Mouse (Mus musculus): ENCODE results near the gene Dok5. TPM values are rescaled to one million over a fixed set of nuclear protein-coding genes. Genes with fewer than 3 reads are reported as not detected.

Gene Dok5
- total RNA-seq, 2 experiments from 2014 or later, result 50.9 to 51.1 TPM

DNA sequence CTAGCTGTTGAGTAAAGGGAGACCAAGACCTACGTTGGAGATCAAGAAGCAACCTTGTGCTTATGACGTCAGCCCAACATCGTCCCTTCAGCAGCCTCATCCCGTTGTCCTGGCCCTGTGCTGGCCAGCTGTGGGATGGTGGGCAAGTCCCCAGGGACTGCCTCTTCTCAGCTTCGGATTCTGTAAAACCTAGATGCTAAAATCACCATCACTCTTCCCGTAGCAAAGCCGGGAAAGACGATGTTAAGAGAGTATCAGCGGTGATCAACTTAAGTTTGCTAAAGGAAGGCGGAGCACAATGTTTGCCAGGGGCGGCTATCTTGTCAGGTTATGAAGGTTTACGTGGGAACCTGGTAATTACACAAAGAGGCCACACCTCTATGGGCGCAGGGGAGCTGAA is 826 bp upstream of the Dok5 start:
- no peak for DNase-seq (ENCODE audit: low spot score in 2 of 2)
- intact Hi-C loops (cut with DNase I), result no loop called here

DNA sequence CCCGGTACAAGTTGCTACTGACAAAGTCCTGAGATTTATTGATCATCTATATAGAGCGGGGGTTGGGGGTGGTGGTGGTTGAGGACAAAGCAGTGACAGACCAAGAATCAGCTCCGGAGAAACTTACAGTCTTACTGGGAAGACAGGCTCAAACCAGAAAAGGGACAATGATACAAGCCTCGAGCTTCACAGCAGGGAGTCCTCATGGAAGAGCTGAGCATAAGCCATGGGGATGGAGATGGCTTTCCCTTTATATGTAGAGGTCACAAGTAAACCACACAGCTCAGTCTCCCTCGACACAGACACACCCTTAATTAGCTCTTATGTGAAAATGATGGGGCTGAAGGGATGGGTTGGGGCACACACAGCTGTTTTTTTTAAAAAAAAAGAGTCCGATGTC is 402 bp upstream of the Dok5 start:
- DNase-seq (ENCODE audit: low spot score in 2 of 2), result no peak
- intact Hi-C loops (cut with DNase I), result no loop called here

DNA sequence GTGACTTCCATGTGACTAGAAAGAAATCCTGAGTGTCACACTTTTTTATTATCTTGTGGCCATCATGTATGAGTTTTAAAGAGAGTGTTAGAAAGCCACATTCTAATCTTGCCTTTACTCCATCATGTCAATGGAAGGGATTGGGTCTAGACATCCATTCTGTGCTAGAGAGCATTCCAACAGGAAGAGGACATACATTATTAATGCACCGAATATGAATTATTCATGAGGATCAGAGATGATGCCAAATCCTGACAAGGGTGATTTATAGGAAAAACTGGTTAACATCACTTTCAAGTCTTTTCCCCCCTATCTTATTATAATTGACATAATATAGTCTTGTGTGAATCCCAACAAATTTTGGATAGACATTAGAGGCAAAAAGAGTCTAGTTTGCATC is 2.1 kb downstream of the Dok5 start:
- no peak for DNase-seq (ENCODE audit: low spot score in 2 of 2)
- intact Hi-C loops (cut with DNase I), result no loop called here

DNA sequence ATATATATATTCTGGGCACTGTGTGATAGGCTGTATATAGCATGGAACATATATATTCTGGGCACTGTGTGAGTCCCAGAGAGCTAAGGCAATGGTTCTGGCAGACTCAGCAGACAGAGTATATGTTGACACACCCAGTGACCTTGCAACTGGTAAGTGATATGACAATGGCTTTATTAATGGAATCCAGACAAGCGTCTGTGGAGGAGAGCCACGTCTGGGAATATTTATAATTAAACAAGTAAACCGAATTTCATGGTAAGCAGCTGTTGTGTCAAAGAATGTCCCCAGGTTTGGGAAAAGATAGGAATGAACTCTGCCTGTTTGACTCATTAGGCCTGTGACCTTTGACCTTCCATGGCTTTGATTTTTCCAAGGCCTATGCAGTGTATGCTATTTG is 2.8 kb downstream of the Dok5 start:
- intact Hi-C loops (cut with DNase I), result no loop called here
- no peak for DNase-seq (ENCODE audit: low spot score in 2 of 2)

DNA sequence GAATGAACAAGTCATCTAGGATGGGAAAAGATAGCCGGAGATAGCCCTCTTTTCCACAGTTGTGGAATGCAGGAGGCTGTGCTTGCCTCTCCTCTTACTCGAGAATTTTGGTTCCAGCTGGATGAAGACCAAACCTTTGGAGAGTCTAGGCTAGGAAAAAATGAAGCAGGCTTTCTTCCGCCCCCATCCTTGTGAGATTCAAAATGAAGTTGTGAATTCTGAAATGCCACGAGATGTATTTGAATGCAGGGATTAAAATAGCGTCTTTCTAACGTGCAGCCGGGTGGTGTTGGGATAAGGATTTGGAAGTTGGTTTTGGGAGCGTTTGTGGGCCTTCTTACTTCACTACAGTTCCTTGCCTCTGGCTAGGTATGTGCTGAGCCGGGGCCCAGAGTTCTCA is 6.8 kb downstream of the Dok5 start:
- intact Hi-C loops (cut with DNase I), result loop anchor here (2.0 to 5.0 kb wide), 2 partner anchors 28 to 109 kb away; no protein-coding TSS in a partner anchor

DNA sequence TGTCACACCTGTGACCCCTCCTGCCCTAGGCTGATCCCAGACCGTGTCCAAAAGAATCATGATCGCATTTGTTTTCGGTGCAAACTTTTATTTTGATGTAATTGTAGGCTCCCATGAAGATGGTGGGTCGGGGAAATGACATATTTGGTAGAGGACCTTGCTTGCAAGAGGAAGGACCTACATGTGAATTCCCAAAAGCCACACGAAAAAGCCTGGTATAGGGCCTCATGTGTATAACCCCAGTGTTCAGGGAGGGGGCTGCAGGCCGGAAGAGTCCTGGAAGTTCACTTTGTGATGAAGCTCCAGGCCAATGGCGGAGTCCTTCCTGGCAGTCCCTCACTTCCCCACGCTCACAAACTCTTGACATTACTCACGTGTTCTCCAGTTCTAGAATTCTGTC is 7.3 kb downstream of the Dok5 start:
- no peak for DNase-seq (ENCODE audit: low spot score in 2 of 2)
- intact Hi-C loops (cut with DNase I), result loop anchor here (2.0 to 5.0 kb wide), 2 partner anchors 28 to 108 kb away; no protein-coding TSS in a partner anchor

More for the DNA sequence above, 6.8 kb downstream of the Dok5 start:
- DNase-seq (ENCODE audit: low spot score in 2 of 2), result peak; percentile 72 to 84

DNA sequence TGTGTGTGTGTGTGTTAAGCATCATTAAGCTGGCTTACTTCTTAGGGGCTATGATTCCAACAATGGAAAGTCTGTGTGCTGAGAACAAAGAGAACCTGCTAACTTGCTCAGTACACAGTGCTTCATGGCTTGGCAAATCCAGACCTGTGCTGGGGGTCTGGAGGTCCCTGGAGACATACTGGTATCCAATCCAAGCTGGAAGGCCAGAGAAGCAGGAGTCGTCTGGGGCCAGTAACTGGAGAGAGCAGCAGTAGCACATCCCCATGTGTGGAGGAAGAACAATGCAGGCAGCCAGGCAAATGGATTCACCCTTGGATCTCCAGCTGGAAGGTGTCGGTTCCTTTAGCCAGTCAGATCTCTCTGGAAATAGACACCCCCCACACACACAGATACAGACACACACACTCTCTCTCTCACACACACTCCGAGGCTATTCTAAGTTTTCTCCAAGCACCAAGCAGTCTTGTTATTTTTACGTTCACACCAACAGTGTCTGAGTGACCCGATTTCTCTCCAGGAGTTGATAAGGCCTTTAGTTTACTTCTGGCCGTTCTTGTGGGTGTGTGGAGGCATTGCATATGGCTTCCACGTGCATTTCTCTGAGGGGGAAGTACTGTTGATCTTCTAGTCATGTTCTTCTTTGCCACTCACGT is 8.2 kb downstream of the Dok5 start:
- no peak for DNase-seq (ENCODE audit: low spot score in 2 of 2)
- intact Hi-C loops (cut with DNase I), result loop anchor here (2.0 to 5.0 kb wide), 2 partner anchors 27 to 107 kb away; no protein-coding TSS in a partner anchor

DNA sequence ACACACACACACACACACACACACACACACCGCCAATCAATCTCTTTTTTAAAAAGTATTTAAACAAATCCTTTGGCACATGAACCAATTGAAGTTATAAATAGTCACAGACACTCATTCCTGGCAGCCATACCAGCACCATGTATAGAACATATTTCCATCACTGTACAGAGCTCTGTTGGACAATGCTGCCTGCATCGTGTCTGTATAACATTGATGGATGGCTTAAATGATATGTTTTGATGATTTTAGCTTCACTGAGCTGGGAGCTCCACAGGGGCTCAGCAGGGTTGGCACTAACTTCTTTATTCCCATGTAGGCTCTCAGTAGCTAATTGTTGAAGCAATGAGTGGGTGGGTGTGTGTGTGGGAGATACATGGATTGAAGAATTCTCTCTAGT is 11.9 kb downstream of the Dok5 start:
- intact Hi-C loops (cut with DNase I), result no loop called here

DNA sequence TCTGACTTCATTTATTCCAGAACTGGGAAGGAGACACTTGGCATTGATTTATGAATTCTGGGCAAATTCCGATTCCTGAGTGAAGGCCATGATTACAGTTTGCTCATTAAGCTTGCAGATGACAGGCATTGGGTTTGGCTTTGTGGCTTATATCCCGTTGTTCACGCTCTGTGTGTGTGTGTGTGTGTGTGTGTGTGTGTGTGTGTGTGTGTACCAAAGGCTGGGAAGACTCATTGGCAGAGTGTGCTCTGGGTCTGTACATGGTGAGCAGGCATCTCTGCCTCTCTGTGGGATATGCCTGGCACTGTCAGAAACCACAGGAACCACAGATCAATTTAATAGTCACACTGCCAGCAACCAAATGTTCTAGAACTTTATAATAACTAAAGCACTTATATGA is 17.3 kb downstream of the Dok5 start:
- no peak for DNase-seq (ENCODE audit: low spot score in 2 of 2)
- intact Hi-C loops (cut with DNase I), result no loop called here

More for the DNA sequence above, 11.9 kb downstream of the Dok5 start:
- DNase-seq (ENCODE audit: low spot score in 2 of 2), result no peak

DNA sequence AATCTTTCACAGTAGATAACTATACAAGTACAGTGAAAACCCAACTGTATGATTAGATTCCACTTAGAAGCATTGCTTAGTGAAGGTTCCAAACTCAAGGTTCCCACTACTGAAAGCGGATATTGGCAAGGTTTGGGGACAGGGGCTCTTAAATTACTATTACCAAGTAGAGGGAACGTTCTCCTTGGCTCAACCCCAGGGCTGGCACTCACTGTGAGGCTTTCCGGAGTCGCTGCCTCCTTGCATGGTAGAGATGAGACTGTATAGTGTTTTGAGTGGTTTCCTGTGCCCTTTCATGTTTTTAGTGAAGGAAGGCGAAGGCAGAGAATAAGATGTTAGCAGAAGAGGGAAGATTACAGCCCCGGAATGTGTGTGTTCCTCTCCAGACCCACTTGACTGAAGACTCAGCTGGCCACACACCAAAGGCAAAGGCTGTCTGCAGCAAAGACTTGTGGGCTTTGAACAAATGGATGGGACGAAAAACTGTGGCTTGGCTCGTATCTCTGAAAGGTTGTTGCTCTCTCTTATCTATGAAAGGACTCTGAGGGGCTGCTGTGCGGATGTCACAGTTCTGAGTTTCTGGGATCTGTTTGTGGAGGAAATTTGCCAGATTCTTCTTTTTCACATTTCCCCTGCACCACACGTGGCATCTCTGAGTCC is 20.7 kb downstream of the Dok5 start:
- intact Hi-C loops (cut with DNase I), result no loop called here
- no peak for DNase-seq (ENCODE audit: low spot score in 2 of 2)

DNA sequence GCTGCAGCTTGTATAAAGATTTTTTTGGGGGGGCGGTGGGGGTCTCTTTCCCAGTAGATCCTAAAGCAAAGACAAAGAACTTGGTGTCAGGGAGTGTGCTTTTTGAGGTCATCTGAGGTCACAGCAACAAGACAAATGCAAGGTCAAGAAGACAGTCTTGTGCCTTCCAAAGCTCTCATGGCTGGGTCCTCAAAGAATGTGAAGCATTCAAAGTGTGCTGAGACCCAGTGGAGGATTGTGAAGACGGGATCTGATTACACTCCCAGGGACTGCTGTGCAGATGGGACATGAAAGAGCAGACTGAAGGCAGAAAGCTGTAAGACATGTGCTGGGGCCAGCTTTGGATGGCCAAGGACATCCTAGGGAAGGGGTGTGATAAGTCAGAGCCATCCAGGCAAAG is 24.2 kb downstream of the Dok5 start:
- DNase-seq (ENCODE audit: low spot score in 2 of 2), result no peak
- intact Hi-C loops (cut with DNase I), result no loop called here

DNA sequence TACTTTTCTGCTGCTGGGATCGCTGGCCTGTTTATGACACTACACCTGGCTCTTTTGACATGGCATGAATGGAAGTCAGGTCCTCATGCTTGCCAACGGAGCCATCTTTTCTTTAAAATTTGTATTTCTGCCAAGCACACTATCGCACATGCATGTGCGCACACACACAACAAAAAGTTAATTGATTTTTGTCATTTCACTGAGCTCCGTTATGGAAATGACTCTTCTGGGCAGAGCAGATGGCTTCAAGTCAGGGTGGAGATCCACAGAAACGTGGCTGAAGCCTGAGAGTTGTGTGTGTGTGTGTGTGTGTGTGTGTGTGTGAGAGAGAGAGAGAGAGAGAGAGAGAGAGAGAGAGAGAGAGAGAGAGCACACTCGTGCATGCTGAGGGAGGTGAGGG is 25.1 kb downstream of the Dok5 start:
- intact Hi-C loops (cut with DNase I), result no loop called here
- DNase-seq (ENCODE audit: low spot score in 2 of 2), result no peak

DNA sequence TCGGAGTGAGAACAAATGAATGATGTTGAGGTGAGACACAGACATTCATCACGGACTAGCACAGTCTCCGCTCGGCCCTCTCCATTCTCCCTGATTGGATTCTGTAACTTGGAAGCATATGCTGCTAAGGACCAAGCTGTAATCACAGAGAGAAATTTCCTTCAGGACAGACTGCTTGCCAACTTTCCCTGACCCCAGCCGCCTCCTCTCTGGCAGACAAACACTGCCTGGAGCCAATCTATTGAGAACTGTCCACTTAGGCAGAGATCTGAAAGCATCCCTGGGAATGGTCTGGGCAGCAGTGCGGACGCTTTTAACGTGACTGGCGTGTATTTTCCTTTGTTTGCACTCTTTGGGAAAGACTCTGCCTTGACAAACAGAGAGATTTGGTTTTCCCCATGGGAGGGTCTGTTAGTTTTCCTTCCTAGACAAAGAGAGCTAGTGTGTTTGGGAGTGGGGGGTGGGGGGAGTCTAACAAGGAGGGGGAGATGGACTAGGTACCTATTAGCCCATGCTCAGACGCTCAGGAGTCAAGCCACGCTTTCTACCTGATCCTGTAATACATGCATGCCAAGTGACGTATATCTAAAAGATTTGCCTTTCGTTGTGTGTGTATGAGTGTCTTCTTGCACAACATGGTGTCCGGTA is 25.7 kb downstream of the Dok5 start:
- intact Hi-C loops (cut with DNase I), result no loop called here
- DNase-seq (ENCODE audit: low spot score in 2 of 2), result no peak

DNA sequence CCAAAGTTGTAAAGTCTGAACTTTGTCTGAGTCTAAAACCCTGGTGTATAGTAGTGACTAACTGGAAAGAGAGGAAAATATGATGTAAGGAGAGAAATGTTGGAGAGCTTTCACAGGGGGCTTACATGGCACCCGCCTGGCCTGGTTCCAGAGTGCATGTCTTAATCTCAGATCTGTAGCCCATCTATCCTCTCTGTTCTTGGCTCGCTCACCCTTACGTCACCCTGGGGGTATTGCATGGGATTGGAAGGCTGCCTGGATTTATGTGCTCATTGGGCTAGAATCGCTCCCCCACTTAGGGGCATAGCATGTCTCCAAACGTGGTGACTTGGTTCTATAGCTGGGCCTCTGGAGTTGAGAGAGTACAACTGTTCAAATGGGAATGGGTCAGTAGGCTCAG is 26.6 kb downstream of the Dok5 start:
- intact Hi-C loops (cut with DNase I), result no loop called here

DNA sequence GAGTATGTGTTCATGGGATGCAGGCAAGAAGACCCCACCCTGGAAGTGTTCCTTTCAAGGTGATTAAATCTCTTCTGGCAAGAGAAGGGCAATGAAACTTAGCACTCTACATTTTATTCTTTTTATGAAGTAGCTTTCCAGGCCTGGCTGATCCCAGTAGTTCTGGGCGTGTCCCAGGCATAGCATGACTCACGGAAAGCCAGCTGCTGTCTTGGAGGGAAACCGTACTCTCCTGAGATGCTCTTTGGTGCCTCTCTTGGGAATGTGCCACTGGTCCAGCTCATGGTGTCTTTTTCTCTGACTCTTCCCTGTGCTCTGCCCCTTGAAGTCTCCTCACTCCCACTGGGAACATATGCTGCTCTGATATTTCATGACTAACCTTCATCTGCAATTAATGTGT is 33.1 kb downstream of the Dok5 start:
- DNase-seq (ENCODE audit: low spot score in 2 of 2), result peak in 1 of 2 experiments; percentile 40
- intact Hi-C loops (cut with DNase I), result loop anchor here (5.0 kb wide), 1 partner anchor 83 kb away; no protein-coding TSS in a partner anchor

More for the DNA sequence above, 26.6 kb downstream of the Dok5 start:
- no peak for DNase-seq (ENCODE audit: low spot score in 2 of 2)

DNA sequence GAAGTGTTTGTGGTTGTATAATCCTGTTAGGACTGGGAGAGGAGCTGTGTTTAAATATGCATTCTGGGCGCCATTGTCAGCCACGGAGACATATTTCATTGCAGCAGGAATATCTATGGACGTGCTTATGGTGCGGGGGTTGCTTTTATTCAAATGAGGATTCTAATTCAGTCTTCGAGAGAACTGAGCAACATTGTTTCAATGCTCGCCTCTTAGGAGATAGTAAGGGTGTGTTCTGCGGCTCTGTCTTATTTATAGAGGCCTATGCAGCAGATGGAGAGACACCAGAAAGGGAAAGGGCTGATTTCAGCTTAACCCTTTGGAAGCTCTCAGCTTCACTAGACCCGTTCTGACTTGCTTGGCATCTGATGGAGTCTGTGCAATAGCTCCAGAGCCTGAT is 35.6 kb downstream of the Dok5 start:
- intact Hi-C loops (cut with DNase I), result loop anchor here (2.0 to 5.0 kb wide), 2 partner anchors 28 to 80 kb away; no protein-coding TSS in a partner anchor

DNA sequence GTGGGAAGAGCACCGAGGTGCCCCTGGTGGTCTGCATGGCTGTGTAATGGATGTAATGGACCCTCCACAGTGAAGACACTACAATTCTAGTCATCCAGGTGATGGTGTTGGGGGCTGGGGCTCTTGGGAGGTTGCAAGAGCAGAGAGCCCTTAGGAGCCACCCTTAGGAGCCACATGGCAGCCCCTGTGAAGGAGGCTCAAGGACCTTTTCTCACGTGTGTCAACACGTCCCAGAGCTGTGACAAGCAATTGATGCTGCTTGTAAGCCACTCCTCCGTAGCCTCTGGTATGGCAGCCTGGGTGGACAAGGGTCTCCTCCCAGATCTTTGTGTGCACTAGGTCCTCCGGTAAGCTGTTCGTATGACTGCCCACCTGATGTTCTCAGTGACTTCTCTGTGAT is 37.1 kb downstream of the Dok5 start:
- no peak for DNase-seq (ENCODE audit: low spot score in 2 of 2)
- intact Hi-C loops (cut with DNase I), result loop anchor here (5.0 kb wide), 1 partner anchor 79 kb away; no protein-coding TSS in a partner anchor

More for the DNA sequence above, 35.6 kb downstream of the Dok5 start:
- DNase-seq (ENCODE audit: low spot score in 2 of 2), result peak; percentile 71 to 89

DNA sequence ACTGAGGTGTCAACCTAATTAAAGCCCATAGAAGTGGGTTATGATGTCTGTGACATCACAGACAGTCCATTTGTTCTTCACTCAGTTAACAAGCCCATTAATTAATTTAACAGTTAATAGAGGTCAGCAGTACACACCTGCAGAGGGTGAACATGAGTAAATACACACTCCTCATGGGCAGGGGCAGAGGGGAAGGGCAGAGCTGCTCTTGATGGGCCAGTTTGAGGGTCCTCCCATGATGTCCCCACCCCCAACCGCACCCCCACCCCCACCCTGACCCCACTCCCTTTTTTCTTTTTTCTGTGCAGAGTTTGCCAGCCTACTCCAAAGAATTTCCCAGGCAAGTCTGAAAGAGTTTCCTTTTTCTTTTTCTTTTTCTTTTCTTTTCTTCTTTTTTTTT is 39.9 kb downstream of the Dok5 start:
- intact Hi-C loops (cut with DNase I), result no loop called here
- DNase-seq (ENCODE audit: low spot score in 2 of 2), result no peak

DNA sequence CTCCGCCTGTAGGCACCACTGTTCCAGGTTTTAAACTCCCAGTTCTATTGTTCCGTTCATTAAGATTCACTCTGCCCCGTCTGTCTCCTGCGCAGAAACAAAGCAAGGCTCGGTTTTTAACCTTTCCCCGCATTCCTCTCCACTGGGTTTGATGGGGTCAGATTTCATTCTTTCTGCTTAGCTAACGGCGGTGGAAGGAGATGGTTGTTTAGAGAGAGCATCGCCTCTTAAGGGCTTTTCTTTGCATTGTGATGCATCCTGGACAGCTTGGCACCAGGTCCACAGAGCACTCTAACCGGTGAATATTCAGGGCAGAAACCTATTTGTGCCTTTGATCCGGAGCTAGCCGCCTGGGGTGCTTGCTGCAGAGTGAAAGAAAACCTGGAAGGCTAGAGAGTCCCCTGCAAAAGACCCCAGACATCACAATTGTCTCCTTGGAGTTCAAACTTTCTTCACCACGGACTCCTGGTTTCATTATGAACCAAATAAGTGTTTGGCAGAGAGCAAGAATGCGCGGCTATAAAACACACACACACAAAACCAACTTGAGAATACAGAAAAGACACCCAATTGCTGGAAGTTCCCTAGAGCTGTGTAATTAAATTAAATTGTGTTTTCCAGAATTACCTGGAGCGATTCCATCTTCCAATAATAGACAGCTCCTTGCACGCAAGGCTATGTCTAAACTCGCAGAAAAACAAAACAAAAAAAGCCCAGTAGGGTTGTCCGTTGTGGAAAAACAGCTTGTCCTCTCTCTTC is 40.7 kb downstream of the Dok5 start:
- DNase-seq (ENCODE audit: low spot score in 2 of 2), result no peak
- intact Hi-C loops (cut with DNase I), result no loop called here

DNA sequence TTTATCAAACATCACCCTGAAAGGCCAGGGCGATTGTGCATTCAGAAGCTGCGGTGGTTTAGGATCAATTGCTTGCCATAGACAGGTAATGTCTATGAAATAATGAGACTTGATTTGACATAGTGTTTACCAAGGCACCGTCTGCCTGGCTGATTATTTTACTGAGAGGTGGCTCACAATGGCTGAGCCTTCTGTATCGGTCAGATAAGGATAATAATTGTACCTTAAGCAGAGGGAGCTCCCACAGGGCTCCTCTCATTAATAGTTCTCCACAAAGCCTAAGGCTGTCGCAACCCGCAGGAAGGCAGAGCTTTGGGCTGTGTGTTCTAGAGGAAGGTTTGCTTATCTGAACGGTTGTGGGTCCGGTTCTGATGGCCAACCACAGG is 41.3 kb downstream of the Dok5 start:
- no peak for DNase-seq (ENCODE audit: low spot score in 2 of 2)
- intact Hi-C loops (cut with DNase I), result no loop called here

Data from left cerebral cortex, postnatal 14 days (tissue).